Mouse (Mus musculus): ENCODE data around the gene Sec24a.
"Not testable (repeated sequence)": the region's sequence is repeated elsewhere in the genome, so short reads cannot be mapped to it uniquely, and the experiment has no call there.

Sec24a gene

GRCm38 (mm10) chr11:51763213-51763907 is at the start of gene Sec24a, which contains the start of gene Sar1b:
Gene Sec24a (minus strand): TSS chr11:51763634.
Gene Sar1b (plus strand): TSS chr11:51763687.
- peak; percentile 88 for DNase-seq (ENCODE audit: low spot score)

GRCm38 (mm10) chr11:51812022-51812546 is 48.6 kb upstream of the Sec24a start:
- DNase-seq (ENCODE audit: low spot score), result no peak

GRCm38 (mm10) chr11:51811230-51811629 is 47.8 kb upstream of the Sec24a start:
- DNase-seq (ENCODE audit: low spot score), result no peak

- peak; percentile 41 for DNase-seq (ENCODE audit: low spot score)
Observed at GRCm38 (mm10) chr11:51809632-51810224, 46.3 kb upstream of the Sec24a start.

- DNase-seq (ENCODE audit: low spot score), result no peak
Observed at GRCm38 (mm10) chr11:51807108-51807879, 43.9 kb upstream of the Sec24a start.

- peak; percentile 68 for DNase-seq (ENCODE audit: low spot score)
Observed at GRCm38 (mm10) chr11:51805221-51805981, 42.0 kb upstream of the Sec24a start.

GRCm38 (mm10) chr11:51800634-51801325 is 37.3 kb upstream of the Sec24a start:
- no peak for DNase-seq (ENCODE audit: low spot score)

- DNase-seq (ENCODE audit: low spot score), result no peak
Observed at GRCm38 (mm10) chr11:51796272-51796671, 32.8 kb upstream of the Sec24a start.

- DNase-seq (ENCODE audit: low spot score), result no peak
Observed at GRCm38 (mm10) chr11:51790662-51791061, 27.2 kb upstream of the Sec24a start.

GRCm38 (mm10) chr11:51789735-51790134 is 26.3 kb upstream of the Sec24a start:
- not testable (repeated sequence) for DNase-seq (ENCODE audit: low spot score)

GRCm38 (mm10) chr11:51785926-51786325 is 22.5 kb upstream of the Sec24a start:
- DNase-seq (ENCODE audit: low spot score), result peak; percentile 80

- no peak for DNase-seq (ENCODE audit: low spot score)
Observed at GRCm38 (mm10) chr11:51782721-51783120, 19.3 kb upstream of the Sec24a start.

GRCm38 (mm10) chr11:51780773-51781267 is 17.4 kb upstream of the Sec24a start:
- no peak for DNase-seq (ENCODE audit: low spot score)

GRCm38 (mm10) chr11:51777478-51777877 is 14.0 kb upstream of the Sec24a start:
- no peak for DNase-seq (ENCODE audit: low spot score)

GRCm38 (mm10) chr11:51775507-51775906 is 12.1 kb upstream of the Sec24a start:
- DNase-seq (ENCODE audit: low spot score), result no peak

GRCm38 (mm10) chr11:51768296-51768695 is 4.9 kb upstream of the Sec24a start:
- no peak for DNase-seq (ENCODE audit: low spot score)

- no peak for DNase-seq (ENCODE audit: low spot score)
Observed at GRCm38 (mm10) chr11:51767579-51768220, 4.3 kb upstream of the Sec24a start.

GRCm38 (mm10) chr11:51764816-51765215 is 1.4 kb upstream of the Sec24a start:
- DNase-seq (ENCODE audit: low spot score), result no peak

GRCm38 (mm10) chr11:51763955-51764354 is 521 bp upstream of the Sec24a start:
- DNase-seq (ENCODE audit: low spot score), result no peak

- DNase-seq (ENCODE audit: low spot score), result no peak
Observed at GRCm38 (mm10) chr11:51761241-51761640, 2.2 kb downstream of the Sec24a start.

All from testis, postnatal 10 days (tissue).